Mouse (Mus musculus) limb, embryonic 14.5 days (tissue): Measurements from ENCODE around the gene Tmem259. TPM values are rescaled to one million over a fixed set of nuclear protein-coding genes. Genes with fewer than 3 reads are reported as not detected.

Experiments
- ATAC-seq: fragments of 200-750 bp; cut with Nextera tagmentation; 2 replicates; pipeline ENCODE4 v1.8.0; 2017; ENCODE audit warnings: low read depth, moderate number of reproducible peaks, moderate TSS enrichment; ENCODE audit not compliant: low FRiP score
- DNase-seq: peaks from one replicate; pipeline ENCODE4 v3.0.0-alpha.2; 2015; ENCODE audit warnings: low spot score
- H3K27ac ChIP-seq: fragments of 300-500 bp; sonication (generic); replicated peaks from 2 replicates; pipeline ENCODE4 v1.5.1; 2014; ENCODE audit warnings: low read depth, mild to moderate bottlenecking, low read length, moderate library complexity, mixed read lengths
- H3K27me3 ChIP-seq: fragments of 300-500 bp; sonication (generic); 2 replicates; pipeline ENCODE4 v1.6.1; 2014; ENCODE audit warnings: low read length, mixed read lengths; ENCODE audit not compliant: control insufficient read depth, insufficient read depth
- H3K36me3 ChIP-seq: fragments of 300-500 bp; sonication (generic); 2 replicates; pipeline ENCODE4 v1.6.1; 2014; ENCODE audit warnings: mild to moderate bottlenecking, low read length, moderate library complexity, mixed read lengths; ENCODE audit not compliant: control insufficient read depth, insufficient read depth
- H3K4me1 ChIP-seq: fragments of 300-500 bp; sonication (generic); 2 replicates; pipeline ENCODE4 v1.6.1; 2014; ENCODE audit warnings: antibody characterized with exemption, low read length, mixed read lengths; ENCODE audit not compliant: control insufficient read depth, insufficient read depth
- H3K4me2 ChIP-seq: fragments of 300-500 bp; sonication (generic); replicated peaks from 2 replicates; pipeline ENCODE4 v1.6.1; 2014; ENCODE audit warnings: low read depth, mild to moderate bottlenecking, low read length, moderate library complexity; ENCODE audit not compliant: severe bottlenecking
- H3K4me3 ChIP-seq: fragments of 300-500 bp; sonication (generic); replicated peaks from 2 replicates; pipeline ENCODE4 v1.5.1; 2014; ENCODE audit warnings: low read length
- H3K9ac ChIP-seq: fragments of 300-500 bp; sonication (generic); 2 replicates; pipeline ENCODE4 v1.6.1; 2014; ENCODE audit warnings: mild to moderate bottlenecking, low read depth, low read length, moderate library complexity; ENCODE audit not compliant: severe bottlenecking
- H3K9me3 ChIP-seq: fragments of 300-500 bp; sonication (generic); 2 replicates; pipeline ENCODE4 v1.6.1; 2016; ENCODE audit warnings: low read length; ENCODE audit not compliant: control insufficient read depth
- POLR2A ChIP-seq: fragments of 200-500 bp; IDR thresholded peaks from 2 replicates; pipeline ENCODE4 v1.8.0; 2012; ENCODE audit warnings: inconsistent platforms, mild to moderate bottlenecking, moderate library complexity, borderline replicate concordance; ENCODE audit not compliant: insufficient read depth, insufficient read length; ENCODE audit errors: extremely low read depth
- WGBS: fragments of 180-500 bp; shearing (Covaris S2); extraction: QIAGEN DNeasy Blood & Tissue Kit; methylation state at CpG from one replicate; pipeline ENCODE4 v1.1.7; 2014; 5-methylcytosine and 5-hydroxymethylcytosine counted together
- polyA plus RNA-seq, 2 experiments: library from polyadenylated mRNA; depleted of rRNA in 1 of 2; stranded (reverse) in 1 of 2; unstranded in 1 of 2; fragments of >200 nt; fragmentation: Nextera tagmentation in 1 of 2; extraction: Ambion mirVana in 1 of 2; gene quantifications; 2 replicates each; pipeline versions ENCODE4 v1.2.1 to v1.2.3; 2012 to 2014

Gene Tmem259
- polyA plus RNA-seq, 2 experiments: 24.5 to 260 TPM

DNA sequence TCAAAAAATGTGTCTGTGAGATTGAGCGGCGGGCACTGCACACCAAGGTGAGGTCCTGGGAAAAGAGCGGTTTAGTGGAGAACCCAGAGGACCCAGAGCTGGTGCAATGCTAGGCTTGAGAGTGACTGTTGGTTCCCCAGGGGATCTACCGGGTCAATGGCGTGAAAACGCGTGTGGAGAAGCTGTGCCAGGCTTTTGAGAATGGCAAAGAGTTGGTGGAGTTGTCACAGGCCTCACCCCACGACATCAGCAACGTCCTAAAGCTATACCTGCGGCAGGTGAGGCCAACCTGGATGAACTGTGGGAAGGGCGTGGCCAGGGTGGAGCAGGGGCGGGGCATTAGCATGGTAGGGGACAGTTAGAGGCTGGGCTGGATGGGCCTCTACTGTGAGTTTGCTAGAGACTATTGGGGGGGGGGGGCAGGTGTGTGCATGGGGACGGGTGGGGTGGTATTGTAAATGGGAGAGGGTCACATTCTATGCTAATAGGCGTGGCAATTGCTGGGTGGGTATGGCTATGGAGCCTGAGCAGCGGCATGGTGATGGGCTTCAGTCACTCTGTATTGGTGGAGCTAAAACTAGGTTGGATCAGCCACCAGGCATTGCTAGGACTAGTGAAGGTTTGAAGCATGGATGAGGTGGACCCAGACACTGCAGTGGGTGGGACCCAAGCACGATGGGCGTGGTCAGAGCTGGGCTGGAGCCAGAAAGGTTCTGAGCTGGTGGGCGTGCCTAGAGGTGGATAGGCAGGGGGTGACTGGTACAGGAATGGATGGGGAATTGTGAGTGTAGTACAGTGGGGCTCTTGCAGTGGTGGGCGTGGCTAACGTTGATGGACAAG, 43.8 kb upstream of the Tmem259 start:
- TF ChIP-seq POLR2A: no peak
- no peaks in the 10 kb centered on the region for H3K4me1 ChIP-seq
- ATAC-seq (no peak), DNase-seq (no peak)
- H3K27me3 ChIP-seq: no peaks in the 10 kb centered on the region
- H3K9me3 ChIP-seq: no peaks in the 10 kb centered on the region
- no peak overlapping the region for H3K4me3 ChIP-seq
- H3K27ac ChIP-seq: no peak overlapping the region
- H3K36me3 ChIP-seq: no peaks in the 10 kb centered on the region
- no peak overlapping the region for H3K9ac ChIP-seq
- WGBS: 75% methylated on average over 20 of the region's 20 CpGs
- H3K4me2 ChIP-seq: no peak overlapping the region

DNA sequence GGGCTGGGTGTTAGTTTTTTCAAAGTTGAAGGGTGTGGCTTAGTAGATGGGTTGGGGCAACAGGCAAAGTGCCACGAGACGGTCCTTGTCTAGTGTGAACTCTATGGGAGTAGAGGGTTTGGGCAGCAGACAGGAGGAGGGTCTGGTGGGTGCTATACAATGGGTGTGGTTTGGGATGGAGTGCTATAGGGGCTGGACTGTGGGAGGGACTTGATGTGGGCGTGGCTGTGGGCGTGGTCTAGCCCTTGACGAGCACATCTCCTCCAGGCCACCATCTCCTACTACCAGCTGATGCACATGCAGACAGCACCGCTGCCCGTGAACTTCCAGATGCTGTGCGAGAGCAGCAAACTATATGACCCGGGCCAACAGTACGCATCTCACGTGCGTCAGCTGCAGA, 41.8 kb upstream of the Tmem259 start:
- no peak; the same call in 1 of the 2 replicates for ATAC-seq
- Histone ChIP-seq H3K4me3 (no peak overlapping the region), H3K4me1 (no peaks in the 10 kb centered on the region), H3K27ac (no peak overlapping the region), H3K4me2 (no peak overlapping the region), H3K27me3 (no peaks in the 10 kb centered on the region), H3K9me3 (no peaks in the 10 kb centered on the region), H3K9ac (no peak overlapping the region), H3K36me3 (no peaks in the 10 kb centered on the region)
- 59% methylated on average over 12 of the region's 12 CpGs for WGBS
- TF ChIP-seq POLR2A: no peak
- no peak for DNase-seq

DNA sequence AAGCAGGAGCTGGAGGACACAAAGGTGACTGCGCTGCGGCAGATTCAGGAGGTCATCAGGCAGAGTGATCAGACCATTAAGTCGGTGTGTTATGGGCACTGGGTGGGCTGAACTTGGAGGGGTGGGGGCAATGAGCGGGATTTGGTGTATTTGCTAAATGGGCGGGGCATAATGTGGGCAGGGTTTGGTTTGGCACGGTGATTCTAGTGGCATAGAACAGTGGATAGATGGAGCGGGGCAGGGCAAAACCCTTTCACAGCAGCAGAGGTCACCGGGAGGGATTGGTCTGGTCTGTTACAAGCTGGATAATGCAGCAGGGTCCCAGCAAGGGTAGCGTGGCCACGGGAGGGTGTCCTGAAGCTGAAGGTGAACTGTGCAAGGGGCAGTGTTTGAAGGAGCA, 41.3 kb upstream of the Tmem259 start:
- 72% methylated on average over 10 of the region's 10 CpGs for WGBS
- H3K4me1 ChIP-seq: no peaks in the 10 kb centered on the region
- H3K27ac ChIP-seq: no peak overlapping the region
- no peak overlapping the region for H3K9ac ChIP-seq
- no peak for TF ChIP-seq POLR2A
- H3K4me3 ChIP-seq: no peak overlapping the region
- DNase-seq (no peak), ATAC-seq (no peak)
- no peak overlapping the region for H3K4me2 ChIP-seq
- H3K9me3 ChIP-seq: no peaks in the 10 kb centered on the region
- H3K36me3 ChIP-seq: no peaks in the 10 kb centered on the region
- no peaks in the 10 kb centered on the region for H3K27me3 ChIP-seq

DNA sequence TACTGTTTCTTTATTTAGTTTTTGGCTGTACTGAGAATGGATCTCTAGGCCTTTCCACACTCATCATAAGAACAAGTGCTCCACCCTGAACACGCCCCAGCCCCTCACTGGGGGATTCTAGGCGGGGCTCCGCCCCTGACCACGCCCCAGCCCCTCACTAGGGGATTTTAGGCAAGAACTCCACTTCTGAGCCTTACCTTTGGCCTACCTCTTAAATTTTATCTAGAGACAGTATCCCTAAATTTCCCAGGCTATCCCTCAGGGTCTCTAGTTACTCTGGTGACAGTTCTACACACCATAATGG, 40.9 kb upstream of the Tmem259 start:
- Histone ChIP-seq H3K9me3 (no peaks in the 10 kb centered on the region), H3K9ac (no peak overlapping the region), H3K4me2 (no peak overlapping the region), H3K4me3 (no peak overlapping the region), H3K4me1 (peaks cover 4% of the 10 kb centered on the region), H3K36me3 (no peaks in the 10 kb centered on the region), H3K27ac (no peak overlapping the region), H3K27me3 (no peaks in the 10 kb centered on the region)
- ATAC-seq: no peak
- 71% methylated on average over 4 of the region's 4 CpGs for WGBS
- no peak for DNase-seq
- no peak for TF ChIP-seq POLR2A

DNA sequence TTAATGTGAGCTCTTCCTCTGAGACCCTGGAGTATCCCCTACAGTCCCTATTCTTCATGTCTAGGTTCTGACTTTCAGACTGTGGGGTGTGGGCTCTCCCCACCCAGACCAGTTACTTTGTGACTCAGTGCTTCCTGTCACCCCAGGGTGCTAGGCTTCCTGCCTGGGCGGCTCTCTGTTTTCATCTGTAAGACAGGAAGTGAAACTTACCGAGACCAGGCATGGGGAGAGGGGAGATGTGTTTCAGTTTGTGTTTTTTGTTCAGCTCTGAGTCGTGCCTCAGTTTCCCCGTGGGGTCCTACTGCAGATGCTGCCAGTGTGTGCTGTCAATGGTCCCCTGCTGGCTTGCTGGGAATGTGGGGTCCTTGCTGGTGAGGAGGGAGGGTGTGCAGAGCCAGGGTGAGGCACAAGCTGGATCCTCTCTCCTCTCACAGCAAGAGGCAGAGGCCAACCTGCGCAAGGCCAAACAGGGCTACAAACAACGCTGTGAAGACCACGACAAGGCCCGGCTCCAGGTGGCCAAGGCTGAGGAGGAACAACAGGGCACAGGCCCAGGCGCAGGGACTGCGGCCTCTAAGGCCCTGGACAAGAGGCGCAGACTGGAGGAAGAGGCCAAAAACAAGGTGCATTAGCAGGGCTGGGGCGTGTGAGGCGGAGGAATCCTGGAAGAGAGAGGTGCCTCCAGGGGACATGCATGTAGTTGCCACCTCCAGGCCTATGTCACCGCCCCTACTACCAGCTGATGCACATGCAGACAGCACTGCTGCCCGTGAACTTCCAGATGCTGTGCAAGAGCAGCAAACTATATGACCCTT, 40.3 kb upstream of the Tmem259 start:
- H3K4me3 ChIP-seq: no peak overlapping the region
- H3K4me2 ChIP-seq: no peak overlapping the region
- TF ChIP-seq POLR2A: no peak
- H3K9ac ChIP-seq: no peak overlapping the region
- no peak for ATAC-seq
- no peaks in the 10 kb centered on the region for H3K36me3 ChIP-seq
- WGBS: 72% methylated on average over 15 of the region's 15 CpGs
- DNase-seq: no peak
- H3K9me3 ChIP-seq: no peaks in the 10 kb centered on the region
- H3K27me3 ChIP-seq: no peaks in the 10 kb centered on the region
- H3K4me1 ChIP-seq: peaks cover 10% of the 10 kb centered on the region
- no peak overlapping the region for H3K27ac ChIP-seq
